Comparison of ENCODE assay signal across 18 mouse cellular contexts in genomic region chr1:88288056-88288788, GRCm38 (mm10). TPM values are rescaled to one million over a fixed set of nuclear protein-coding genes. Genes with fewer than 3 reads are reported as not detected.
DNase-seq lines count a peak whose midpoint lies in the region; ATAC-seq and TF ChIP-seq lines count a peak whose summit lies in the region.
"Had no signal": no experiment of that assay in that cellular context is flagged by ENCODE, and none has a peak within 500 bp of the region (broad histone marks: within the 10 kb centered on the region; RNA-seq: fewer than 3 reads in every experiment).

No protein-coding gene starts in this region.

- H3K4me1 ChIP-seq in forebrain, embryonic 13.5 days: no peaks in the 10 kb centered on the region
- no peaks in the 10 kb centered on the region for H3K4me1 ChIP-seq in forebrain, embryonic 10.5 days
- H3K4me1 ChIP-seq in lung, embryonic 16.5 days (replicated peaks; ENCODE audit: control insufficient read depth, insufficient read depth, low read length): no peaks in the 10 kb centered on the region
- H3K4me1 ChIP-seq in intestine, embryonic 15.5 days (replicated peaks): no peaks in the 10 kb centered on the region
- peaks cover 31% of the 10 kb centered on the region for H3K4me1 ChIP-seq in small intestine, adult 2 months (ENCODE audit: control insufficient read depth, insufficient read depth, insufficient read length, low read length)
- H3K4me1 ChIP-seq: limb, embryonic 13.5 days; neural tube, embryonic 12.5 days had no signal

- H3K9ac ChIP-seq in forebrain, embryonic 13.5 days: no peak overlapping the region
- H3K9ac ChIP-seq in lung, embryonic 16.5 days (ENCODE audit: low read length): no peak overlapping the region
- H3K9ac ChIP-seq in intestine, embryonic 15.5 days: no peak overlapping the region
- H3K9ac ChIP-seq: limb, embryonic 13.5 days; neural tube, embryonic 12.5 days had no signal

- TF ChIP-seq CTCF in small intestine, adult 2 months (IDR thresholded peaks at IDR 0.05; ENCODE audit: extremely low read depth, insufficient read length, insufficient replicate concordance, low read depth, low read length): no peak

- H3K4me3 ChIP-seq in forebrain, embryonic 13.5 days: no peak overlapping the region
- H3K4me3 ChIP-seq in forebrain, embryonic 10.5 days: no peak overlapping the region
- H3K4me3 ChIP-seq in lung, embryonic 16.5 days (ENCODE audit: low read length): no peak overlapping the region
- no peak overlapping the region for H3K4me3 ChIP-seq in intestine, embryonic 15.5 days (replicated peaks)
- H3K4me3 ChIP-seq in small intestine, adult 2 months (ENCODE audit: low read depth, low read length): no peak overlapping the region
- H3K4me3 ChIP-seq: limb, embryonic 13.5 days; neural tube, embryonic 12.5 days had no signal

- 0 out of 2 replicates have a peak, but pooled peaks have one; percentile 2 for ATAC-seq in forebrain, embryonic 13.5 days
- 0 out of 2 replicates have a peak, but pooled peaks have one; percentile 1 for ATAC-seq in lung, embryonic 16.5 days (ENCODE audit: low read depth)
- ATAC-seq in intestine, embryonic 15.5 days: peak; percentile 79
- ATAC-seq: midbrain, embryonic 16.5 days had no signal

- no peak overlapping the region for H3K27ac ChIP-seq in forebrain, embryonic 13.5 days
- H3K27ac ChIP-seq in forebrain, embryonic 10.5 days: no peak overlapping the region
- no peak overlapping the region for H3K27ac ChIP-seq in lung, embryonic 16.5 days (ENCODE audit: low read length)
- no peak overlapping the region for H3K27ac ChIP-seq in intestine, embryonic 15.5 days
- peak overlapping the region; percentile 72 for H3K27ac ChIP-seq in small intestine, adult 2 months (ENCODE audit: insufficient read depth, low read depth, low read length)
- H3K27ac ChIP-seq: limb, embryonic 13.5 days; neural tube, embryonic 12.5 days had no signal

- H3K9me3 ChIP-seq in forebrain, embryonic 13.5 days (replicated peaks): peaks cover 77% of the 10 kb centered on the region
- H3K9me3 ChIP-seq in forebrain, embryonic 10.5 days: peaks cover 91% of the 10 kb centered on the region
- peaks cover 52% of the 10 kb centered on the region for H3K9me3 ChIP-seq in lung, embryonic 16.5 days (ENCODE audit: control insufficient read depth, low read length)
- H3K9me3 ChIP-seq in intestine, embryonic 15.5 days: 0 out of 2 replicates have a peak, but pooled peaks cover 10% of the 10 kb centered on the region

- no peak overlapping the region for H3K4me2 ChIP-seq in forebrain, embryonic 13.5 days
- H3K4me2 ChIP-seq in lung, embryonic 16.5 days (ENCODE audit: low read depth, low read length): no peak overlapping the region
- H3K4me2 ChIP-seq in intestine, embryonic 15.5 days (replicated peaks): no peak overlapping the region
- H3K4me2 ChIP-seq: limb, embryonic 13.5 days; neural tube, embryonic 12.5 days had no signal

- no peak for TF ChIP-seq POLR2A in small intestine, adult 2 months (IDR thresholded peaks at IDR 0.05; ENCODE audit: low read depth, low read length)

- H3K36me3 ChIP-seq in forebrain, embryonic 13.5 days (ENCODE audit: poor library complexity, severe bottlenecking): no peaks in the 10 kb centered on the region
- no peaks in the 10 kb centered on the region for H3K36me3 ChIP-seq in forebrain, embryonic 10.5 days (replicated peaks)
- no peaks in the 10 kb centered on the region for H3K36me3 ChIP-seq in lung, embryonic 16.5 days (ENCODE audit: control insufficient read depth, insufficient read depth, low read length)
- no peaks in the 10 kb centered on the region for H3K36me3 ChIP-seq in intestine, embryonic 15.5 days
- no peaks in the 10 kb centered on the region for H3K36me3 ChIP-seq in small intestine, adult 2 months (ENCODE audit: control insufficient read depth, insufficient read depth, low read length)
- H3K36me3 ChIP-seq: limb, embryonic 13.5 days; neural tube, embryonic 12.5 days had no signal

- intact Hi-C loops in left cerebral cortex, postnatal 4 days (cut with DNase I): loop anchor here (10.0 kb wide), 2 partner anchors 133 to 283 kb away; partner anchors contain the start of gene Usp40

- no peaks in the 10 kb centered on the region for H3K27me3 ChIP-seq in forebrain, embryonic 13.5 days
- H3K27me3 ChIP-seq in forebrain, embryonic 10.5 days (ENCODE audit: poor library complexity, severe bottlenecking): no peaks in the 10 kb centered on the region
- no peaks in the 10 kb centered on the region for H3K27me3 ChIP-seq in lung, embryonic 16.5 days (ENCODE audit: control insufficient read depth, insufficient read depth, low read depth, low read length)
- no peaks in the 10 kb centered on the region for H3K27me3 ChIP-seq in intestine, embryonic 15.5 days (replicated peaks)
- no peaks in the 10 kb centered on the region for H3K27me3 ChIP-seq in small intestine, adult 2 months (ENCODE audit: control insufficient read depth, insufficient read depth, low read length)
- H3K27me3 ChIP-seq: limb, embryonic 13.5 days; neural tube, embryonic 12.5 days had no signal

- no peak for DNase-seq in forebrain, embryonic 10.5 days (ENCODE audit: extremely low spot score, low spot score)
- no peak for DNase-seq in lung, postnatal 4 days
- DNase-seq in layer of hippocampus, postnatal 36 days: no peak
- DNase-seq in left cerebral cortex, postnatal 4 days: no peak
- DNase-seq: cerebellum, adult 11-12 months; right cerebral cortex, postnatal 25 days had no signal

- 42% methylated on average over 3 of the region's 3 CpGs for WGBS in forebrain, embryonic 13.5 days
- WGBS in forebrain, embryonic 10.5 days: 41% methylated on average over 3 of the region's 3 CpGs
- WGBS in lung, embryonic 16.5 days: 34% methylated on average over 3 of the region's 3 CpGs
- 34% methylated on average over 3 of the region's 3 CpGs for WGBS in intestine, embryonic 15.5 days
- 17% methylated on average over 3 of the region's 3 CpGs for WGBS in small intestine, adult 2 months

RNA-seq across cellular contexts. Expression of gene Trpm8, which starts 10.8 kb away (rescaled TPM):
- 0.06 TPM in 1 of 2 replicates, not detected in the other for polyA plus RNA-seq in forebrain, embryonic 13.5 days (2015; fragmentation: Nextera tagmentation; extraction: Ambion mirVana)
- not detected in 2 replicates for polyA plus RNA-seq in forebrain, embryonic 10.5 days (2016; fragmentation: Nextera tagmentation; extraction: Ambion mirVana)
- 0.04 TPM in 1 of 2 replicates, not detected in the other for polyA plus RNA-seq in lung, embryonic 16.5 days (2015; fragmentation: Nextera tagmentation; extraction: Ambion mirVana)
- polyA plus RNA-seq in intestine, embryonic 15.5 days (2015; fragmentation: Nextera tagmentation; extraction: Ambion mirVana): not detected in 2 replicates
- not detected in 2 replicates for polyA plus RNA-seq in small intestine, adult 2 months (2012; rRNA removed)
- under 1 TPM in 1 of 2 experiments, not detected in 1; 0.15 TPM for total RNA-seq in layer of hippocampus, postnatal 36 days (2021)
- 1 to 10 TPM in 1 of 2 experiments, under 1 TPM in 1; 0.82 to 1.2 TPM for total RNA-seq in left cerebral cortex, postnatal 4 days (2021)
- total RNA-seq: gastrocnemius, adult 8-10 months; heart, adult 8-10 months; heart, postnatal 36 days; megakaryocyte, adult 5-6 weeks had no signal
- polyA plus RNA-seq: embryonic facial prominence, embryonic 11.5 days; limb, embryonic 13.5 days; neural tube, embryonic 12.5 days had no signal

RNA-seq across cellular contexts. Expression of gene Hjurp, which starts 10.8 kb away (rescaled TPM):
- polyA plus RNA-seq in forebrain, embryonic 13.5 days (2015; fragmentation: Nextera tagmentation; extraction: Ambion mirVana): 145 and 146 TPM in 2 replicates
- 223 and 224 TPM in 2 replicates for polyA plus RNA-seq in forebrain, embryonic 10.5 days (2016; fragmentation: Nextera tagmentation; extraction: Ambion mirVana)
- 184 and 186 TPM in 2 replicates for polyA plus RNA-seq in lung, embryonic 16.5 days (2015; fragmentation: Nextera tagmentation; extraction: Ambion mirVana)
- polyA plus RNA-seq in intestine, embryonic 15.5 days (2015; fragmentation: Nextera tagmentation; extraction: Ambion mirVana): 158 and 160 TPM in 2 replicates
- polyA plus RNA-seq in small intestine, adult 2 months (2012; rRNA removed): 22.9 and 23.4 TPM in 2 replicates
- total RNA-seq in layer of hippocampus, postnatal 36 days (2021): 10 to 100 TPM; 30.7 to 36.6 TPM
- total RNA-seq in left cerebral cortex, postnatal 4 days (2021): 10 to 100 TPM; 75.3 to 78.8 TPM

Comparison
In these comparisons a context has a peak if more than half of its experiments do, and no peak if none do; other contexts are left out.
1. ATAC-seq: peak in every context shown above with its lines; median percentile 79 in intestine, embryonic 15.5 days; 2 in forebrain, embryonic 13.5 days; 1 in lung, embryonic 16.5 days.